Mouse (Mus musculus) liver, adult 2 months (tissue): ENCODE measurements around the gene Dnajc25. TPM values are rescaled to one million over a fixed set of nuclear protein-coding genes. Genes with fewer than 3 reads are reported as not detected.

Source experiments
- DNase-seq: peaks from one replicate; pipeline ENCODE4 v3.0.0-alpha.2; 2011; ENCODE audit warnings: low read depth, low spot score; ENCODE audit errors: extremely low read depth
- H3K27ac ChIP-seq: fragments of 200-500 bp; replicated peaks from 2 replicates; pipeline ENCODE4 v1.5.1; 2012; ENCODE audit warnings: low read depth, mild to moderate bottlenecking, control low read depth, inconsistent platforms, low read length; ENCODE audit not compliant: insufficient read depth
- H3K27me3 ChIP-seq: fragments of 200-500 bp; 2 replicates; pipeline ENCODE4 v1.6.1; 2012; ENCODE audit warnings: mild to moderate bottlenecking, moderate library complexity, low read length, inconsistent platforms; ENCODE audit not compliant: control insufficient read depth, insufficient read depth
- H3K36me3 ChIP-seq: fragments of 200-500 bp; 2 replicates; pipeline ENCODE4 v1.6.1; 2012; ENCODE audit warnings: low read length, inconsistent platforms; ENCODE audit not compliant: control insufficient read depth, insufficient read depth
- H3K4me1 ChIP-seq: fragments of 200-500 bp; 2 replicates; pipeline ENCODE4 v1.6.1; 2011; ENCODE audit warnings: low read length; ENCODE audit not compliant: control insufficient read depth, insufficient read depth
- H3K4me3 ChIP-seq: fragments of 200-500 bp; 2 replicates; pipeline ENCODE4 v1.5.1; 2011; ENCODE audit warnings: low read depth, mild to moderate bottlenecking, control low read depth, low read length, moderate library complexity; ENCODE audit not compliant: insufficient read depth
- H3K79me2 ChIP-seq: fragments of 200-500 bp; 2 replicates; pipeline ENCODE4 v1.6.1; 2012; ENCODE audit warnings: inconsistent platforms, mild to moderate bottlenecking, low read length, moderate library complexity; ENCODE audit not compliant: control insufficient read depth, insufficient read depth
- H3K9ac ChIP-seq: fragments of 200-500 bp; 2 replicates; pipeline ENCODE4 v1.6.1; 2012; ENCODE audit warnings: low read depth, mild to moderate bottlenecking, control low read depth, inconsistent platforms, low read length
- CTCF ChIP-seq: fragments of 200-500 bp; IDR thresholded peaks from 2 replicates; pipeline ENCODE4 v1.5.1; 2011; ENCODE audit warnings: low read depth, low read length, control low read depth
- POLR2A ChIP-seq: fragments of 200-500 bp; IDR thresholded peaks from 2 replicates; pipeline ENCODE4 v1.6.1; 2011; ENCODE audit warnings: low read length, control low read depth; ENCODE audit not compliant: insufficient read depth; ENCODE audit errors: extremely low read depth
- WGBS: fragments of 180-500 bp; shearing (Covaris S2); methylation state at CpG from one replicate; pipeline ENCODE4 v1.1.7; 2018; 5-methylcytosine and 5-hydroxymethylcytosine counted together
- polyA plus RNA-seq: library from polyadenylated mRNA; depleted of rRNA; stranded (reverse); fragments of >200 nt; gene quantifications from 2 replicates; pipeline ENCODE4 v1.2.3, GENCODE M21; 2012
- total RNA-seq: library from RNA; depleted of rRNA; stranded (reverse); fragments of >200 nt; gene quantifications from 2 replicates; pipeline ENCODE4 v1.2.3, GENCODE M21; 2014

Gene Dnajc25
- total and polyA plus RNA-seq, 2 experiments: 7.9 to 10.8 TPM

GRCm38 (mm10) chr4:58989303-58989898, 5.5 kb upstream of the Dnajc25 start:
- H3K4me1 ChIP-seq: peaks cover 6% of the 10 kb centered on the region
- 79% methylated on average over 7 of the region's 7 CpGs for WGBS
- H3K4me3 ChIP-seq: no peak overlapping the region
- no peak overlapping the region for H3K9ac ChIP-seq
- no peak overlapping the region for H3K27ac ChIP-seq
- TF ChIP-seq POLR2A (no peak), CTCF (no peak)
- H3K79me2 ChIP-seq: no peaks in the 10 kb centered on the region
- 0 out of 2 replicates have a peak, but pooled peaks cover 2% of the 10 kb centered on the region for H3K27me3 ChIP-seq
- no peaks in the 10 kb centered on the region for H3K36me3 ChIP-seq
- no peak for DNase-seq

DNA sequence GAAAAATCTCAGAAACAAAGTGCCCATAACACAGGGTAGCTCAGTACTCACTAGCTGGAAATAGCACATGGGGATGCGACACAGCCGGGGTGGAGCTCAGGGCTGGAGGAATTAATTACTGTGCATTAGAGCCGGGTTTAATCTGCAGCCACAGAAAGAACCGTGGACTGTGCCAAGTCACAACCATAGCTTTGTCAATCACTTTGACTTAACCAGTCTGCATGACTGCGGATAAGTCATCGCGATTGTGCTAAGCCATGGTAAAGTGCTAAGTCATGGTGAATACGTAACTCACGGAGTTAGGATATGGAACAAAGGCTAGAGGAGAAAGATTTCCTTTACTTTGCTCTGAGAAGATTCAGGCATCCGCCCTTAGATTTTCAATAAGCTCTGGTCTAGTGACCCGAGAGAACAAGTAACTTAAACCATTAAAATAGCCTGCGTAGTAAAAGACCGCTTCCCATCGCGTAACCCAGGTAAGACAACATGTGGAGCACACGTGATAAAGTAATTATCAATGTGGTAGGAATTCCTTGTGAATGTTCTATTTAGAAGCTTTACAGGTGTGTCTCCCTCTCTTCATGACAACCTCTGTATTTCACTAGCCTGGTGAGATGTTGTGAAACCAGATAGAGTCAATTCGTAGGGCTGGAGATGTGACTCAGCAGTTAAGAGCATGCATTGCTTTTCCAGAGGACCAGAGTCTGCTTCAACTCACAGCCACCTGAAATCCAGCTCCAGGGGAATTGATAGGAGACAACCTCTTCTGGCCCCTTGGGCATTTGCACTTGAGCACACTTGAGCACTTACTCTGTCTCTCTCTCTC, 4.0 kb upstream of the Dnajc25 start:
- Histone ChIP-seq H3K4me1 (peaks cover 4% of the 10 kb centered on the region), H3K27me3 (0 out of 2 replicates have a peak, but pooled peaks cover 2% of the 10 kb centered on the region), H3K9ac (no peak overlapping the region), H3K27ac (no peak overlapping the region), H3K79me2 (no peaks in the 10 kb centered on the region), H3K36me3 (no peaks in the 10 kb centered on the region), H3K4me3 (no peak overlapping the region)
- 91% methylated on average over 17 of the region's 17 CpGs for WGBS
- no peak for TF ChIP-seq POLR2A
- no peak for TF ChIP-seq CTCF
- no peak for DNase-seq

DNA sequence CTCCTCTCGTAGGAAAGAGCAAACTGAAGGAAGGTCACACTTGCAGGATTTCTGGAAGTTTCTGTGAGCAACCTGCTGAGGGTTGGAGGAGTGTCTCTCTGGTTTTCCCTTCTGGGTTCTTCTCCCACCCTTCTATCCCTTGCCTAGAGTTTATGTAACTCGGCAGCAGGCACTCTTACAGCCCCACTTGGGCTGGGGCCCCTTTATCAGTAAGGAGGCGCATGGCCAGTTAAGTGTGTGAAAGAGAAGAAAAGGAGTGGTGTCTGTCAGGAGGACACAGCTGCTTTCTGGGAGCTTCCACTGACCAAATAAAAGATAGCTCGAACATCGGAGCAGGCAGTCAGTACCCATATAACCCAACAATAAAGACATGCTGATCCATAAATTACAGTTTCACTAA, 2.7 kb upstream of the Dnajc25 start:
- H3K4me1 ChIP-seq: no peaks in the 10 kb centered on the region
- no peak overlapping the region for H3K4me3 ChIP-seq
- 0 out of 2 replicates have a peak, but pooled peaks cover 2% of the 10 kb centered on the region for H3K27me3 ChIP-seq
- H3K27ac ChIP-seq: no peak overlapping the region
- WGBS: 83% methylated on average over 5 of the region's 5 CpGs
- H3K9ac ChIP-seq: no peak overlapping the region
- H3K36me3 ChIP-seq: no peaks in the 10 kb centered on the region
- no peak for TF ChIP-seq POLR2A
- TF ChIP-seq CTCF: no peak
- H3K79me2 ChIP-seq: no peaks in the 10 kb centered on the region
- no peak for DNase-seq

DNA sequence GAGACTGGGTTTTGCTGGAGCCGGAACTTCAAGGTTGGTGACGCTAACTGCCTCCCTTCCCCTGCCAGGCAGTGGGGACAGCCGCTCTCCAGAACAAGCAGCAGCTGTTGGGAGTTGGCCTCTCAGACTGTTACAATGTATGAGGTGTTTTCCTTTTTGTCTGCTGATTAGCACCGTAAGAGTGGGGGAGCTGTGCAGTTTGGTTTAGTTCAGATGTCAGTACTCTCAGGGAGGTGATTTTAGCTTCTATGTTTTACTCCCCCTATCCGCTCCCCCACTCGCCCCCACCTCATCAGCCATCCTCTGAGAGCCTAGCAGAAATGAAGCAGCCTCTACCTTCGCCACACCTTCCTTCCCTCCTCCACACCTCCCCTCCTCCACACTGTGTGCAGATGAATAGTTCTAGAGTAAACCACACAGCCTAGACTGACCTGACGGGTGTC, 410 bp downstream of the Dnajc25 start:
- Histone ChIP-seq H3K4me1 (no peaks in the 10 kb centered on the region), H3K27ac (no peak overlapping the region), H3K4me3 (no peak overlapping the region), H3K9ac (no peak overlapping the region), H3K36me3 (no peaks in the 10 kb centered on the region), H3K27me3 (0 out of 2 replicates have a peak, but pooled peaks cover 2% of the 10 kb centered on the region), H3K79me2 (no peaks in the 10 kb centered on the region)
- no peak for DNase-seq
- no peak for TF ChIP-seq CTCF
- no peak for TF ChIP-seq POLR2A
- 86% methylated on average over 8 of the region's 8 CpGs for WGBS

DNA sequence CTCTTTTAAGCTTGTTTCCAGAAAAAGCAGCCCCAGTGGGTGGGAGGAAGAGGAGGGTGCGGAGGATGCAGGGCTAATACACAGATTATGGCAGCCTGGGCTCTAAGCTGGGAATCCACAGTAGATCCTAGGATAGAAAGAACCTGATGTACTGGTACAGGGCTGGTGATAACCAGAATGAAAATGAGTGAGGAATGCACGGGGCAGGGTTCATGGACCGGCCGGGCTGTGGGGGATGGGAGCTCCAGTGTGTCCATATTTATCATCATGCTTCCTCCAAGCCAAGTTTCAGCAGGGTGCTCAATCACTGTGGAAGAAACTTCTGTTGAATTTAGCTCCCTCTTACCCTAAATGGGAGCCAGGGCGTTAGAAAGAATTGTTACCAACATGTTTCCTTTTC, 2.2 kb downstream of the Dnajc25 start:
- Histone ChIP-seq H3K79me2 (no peaks in the 10 kb centered on the region), H3K36me3 (no peaks in the 10 kb centered on the region), H3K9ac (no peak overlapping the region), H3K4me3 (no peak overlapping the region), H3K27me3 (0 out of 2 replicates have a peak, but pooled peaks cover 2% of the 10 kb centered on the region), H3K27ac (no peak overlapping the region), H3K4me1 (no peaks in the 10 kb centered on the region)
- TF ChIP-seq POLR2A (no peak), CTCF (no peak)
- DNase-seq: no peak
- WGBS: 38% methylated on average over 5 of the region's 5 CpGs

DNA sequence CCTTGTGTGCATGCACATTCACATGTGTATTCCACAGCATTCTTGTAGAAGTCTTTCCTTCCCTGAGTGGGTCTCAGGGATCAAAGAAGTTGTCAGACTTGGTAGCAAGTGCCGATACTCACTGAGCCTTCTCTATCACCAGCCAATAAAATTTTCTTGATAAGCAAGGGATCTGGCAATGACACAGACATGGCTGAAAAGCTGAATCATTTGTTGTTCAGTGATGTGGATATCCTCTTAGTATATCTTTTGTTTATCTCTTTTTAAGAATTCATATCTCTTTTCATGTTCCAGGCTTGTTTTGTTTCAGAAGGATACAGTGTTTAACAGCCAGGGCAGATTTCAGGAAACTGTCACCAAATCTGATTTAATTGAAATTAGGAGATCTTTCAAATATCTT, 3.8 kb downstream of the Dnajc25 start:
- Histone ChIP-seq H3K27me3 (no peaks in the 10 kb centered on the region), H3K27ac (no peak overlapping the region), H3K4me1 (peaks cover 2% of the 10 kb centered on the region), H3K36me3 (no peaks in the 10 kb centered on the region), H3K9ac (no peak overlapping the region), H3K4me3 (no peak overlapping the region), H3K79me2 (peaks cover 3% of the 10 kb centered on the region; the same call in 1 of the 2 replicates)
- TF ChIP-seq CTCF: no peak
- no peak for TF ChIP-seq POLR2A
- no peak for DNase-seq
- 76% methylated on average over 1 of the region's 1 CpGs for WGBS
